Mouse (Mus musculus) heart, postnatal 25 days (tissue): Measurements from ENCODE around the gene Baz2b. TPM values are rescaled to one million over a fixed set of nuclear protein-coding genes. Genes with fewer than 3 reads are reported as not detected.

ENCODE experiments used
- DNase-seq: peaks from one replicate; pipeline ENCODE4 v3.0.0; 2022; ENCODE audit warnings: low spot score
- intact Hi-C: fragments of 180-260 bp; cut with DNase I; formaldehyde crosslinking; loops from one replicate; pipeline ENCODE4 v1.15.1; 2025
- total RNA-seq, 2 experiments: library from RNA; stranded (reverse); gene quantifications; 2 replicates each; pipeline ENCODE4 v1.2.3; 2021

Gene Baz2b
- total RNA-seq, 2 experiments from 2014 or later, result 34.7 to 40.5 TPM

DNA sequence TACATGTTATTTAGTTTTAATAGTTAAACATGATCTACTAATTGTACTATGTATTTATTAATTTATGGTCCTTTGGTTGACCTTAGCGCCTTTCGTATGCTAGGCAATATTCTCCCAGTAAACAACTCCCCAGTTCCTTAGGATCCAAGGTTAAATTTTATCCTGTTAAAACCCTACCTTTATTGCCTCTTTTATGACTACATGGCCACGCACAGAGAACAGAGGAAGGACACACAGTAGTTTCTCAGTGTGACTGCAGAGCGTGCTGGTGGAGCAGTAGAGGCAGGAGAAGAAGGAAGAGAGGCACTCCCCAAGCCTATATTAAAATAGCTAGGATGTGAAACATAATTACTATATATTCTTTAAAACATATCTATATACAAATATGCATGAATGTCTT, 5.9 kb downstream of the Baz2b start:
- intact Hi-C loops, result loop anchor here (10.0 kb wide), 1 partner anchor 679 kb away; no protein-coding TSS in a partner anchor
- DNase-seq, result no peak

DNA sequence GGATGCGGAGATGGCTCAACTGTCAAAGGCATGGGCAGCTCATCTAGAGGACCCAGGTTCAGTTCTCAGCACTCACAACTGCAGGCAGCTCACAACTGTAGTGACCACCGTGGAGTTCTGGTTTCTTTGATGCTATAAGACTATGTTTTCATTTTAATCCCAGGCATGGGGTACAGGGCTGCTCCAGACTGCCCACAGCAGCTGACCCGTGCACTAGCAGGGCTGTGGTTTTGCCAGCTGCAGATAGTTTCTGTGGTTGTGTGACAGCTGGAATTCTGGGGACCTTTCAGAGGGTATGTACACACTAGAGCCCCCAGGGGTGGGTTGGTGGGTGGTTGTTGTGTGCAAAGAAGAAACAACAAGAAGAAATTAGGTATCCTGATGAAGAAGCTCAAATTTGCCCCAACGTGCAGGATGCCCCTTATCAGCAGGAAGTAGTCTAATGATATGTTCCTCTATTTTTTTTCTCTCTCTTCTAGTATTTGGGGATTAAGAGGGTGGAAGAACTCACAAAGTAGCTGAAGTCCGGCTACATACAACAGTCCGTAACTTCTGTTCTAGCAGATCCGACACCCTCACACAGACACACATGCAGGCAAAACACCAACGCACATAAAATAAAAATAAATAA, 6.6 kb downstream of the Baz2b start:
- DNase-seq, result no peak
- intact Hi-C loops, result loop anchor here (10.0 kb wide), 1 partner anchor 678 kb away; no protein-coding TSS in a partner anchor

DNA sequence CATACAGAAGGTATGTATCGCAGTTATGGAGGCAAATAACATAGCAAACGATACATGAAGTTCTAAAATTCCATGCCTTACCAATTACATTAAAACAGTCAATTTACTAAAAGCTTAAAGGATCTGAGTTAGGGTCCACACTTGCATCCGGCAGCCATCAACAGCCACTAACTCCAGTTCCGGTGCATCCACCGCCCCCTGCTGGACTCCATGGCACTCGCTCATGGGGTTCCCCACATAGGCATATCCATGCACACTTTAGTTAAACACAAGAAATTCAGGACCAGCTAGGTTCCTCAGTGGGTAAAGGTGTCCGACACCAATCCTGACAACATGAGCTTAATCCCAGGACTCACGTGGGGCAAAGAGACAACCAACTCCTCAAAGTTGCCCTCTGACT, 9.0 kb downstream of the Baz2b start:
- intact Hi-C loops, result loop anchor here (10.0 kb wide), 1 partner anchor 676 kb away; no protein-coding TSS in a partner anchor
- no peak for DNase-seq

DNA sequence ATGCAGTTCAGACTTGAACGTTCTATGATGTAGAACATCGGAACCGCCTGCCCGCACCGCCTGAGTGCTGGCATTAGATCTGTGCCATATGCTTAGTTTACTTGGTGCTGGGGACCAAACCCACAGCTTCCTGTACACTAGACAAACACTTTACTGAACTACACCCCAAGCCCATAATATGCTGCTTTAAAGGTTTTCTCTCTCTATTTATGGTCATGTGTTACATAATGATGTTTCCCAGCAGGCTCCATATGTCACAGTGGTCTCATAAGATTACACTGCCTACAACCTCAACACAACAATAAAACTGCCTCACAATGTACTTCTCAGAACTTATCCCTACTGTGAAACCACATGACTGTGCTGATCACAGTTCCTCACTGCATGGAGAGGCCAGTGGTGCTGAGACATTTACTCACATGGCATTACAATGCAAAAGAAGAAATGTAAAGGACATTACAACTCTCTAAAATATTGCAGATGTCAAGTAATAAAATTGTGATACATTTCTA, 9.5 kb downstream of the Baz2b start:
- no peak for DNase-seq
- intact Hi-C loops, result loop anchor here (10.0 kb wide), 1 partner anchor 675 kb away; no protein-coding TSS in a partner anchor

DNA sequence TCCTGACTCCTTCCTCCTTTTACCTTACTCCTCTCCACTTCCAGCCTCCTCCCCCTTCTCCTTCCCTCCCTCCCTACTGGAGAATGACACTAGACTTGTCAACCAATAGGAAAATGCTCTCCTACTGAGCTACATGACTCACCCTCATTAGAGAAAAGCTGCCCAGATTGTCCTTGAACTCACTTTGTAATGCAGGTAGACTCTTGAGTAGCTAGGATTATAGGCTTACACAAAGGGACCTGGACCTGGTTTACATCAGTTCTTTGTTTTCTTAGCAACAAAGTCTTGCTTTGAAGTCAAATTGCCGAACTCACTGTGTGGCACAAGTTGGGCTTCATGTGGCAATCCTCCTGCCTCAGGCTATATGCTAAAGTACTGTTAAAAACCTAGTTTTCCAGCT, 12.8 kb downstream of the Baz2b start:
- intact Hi-C loops, result no loop called here
- no peak for DNase-seq

DNA sequence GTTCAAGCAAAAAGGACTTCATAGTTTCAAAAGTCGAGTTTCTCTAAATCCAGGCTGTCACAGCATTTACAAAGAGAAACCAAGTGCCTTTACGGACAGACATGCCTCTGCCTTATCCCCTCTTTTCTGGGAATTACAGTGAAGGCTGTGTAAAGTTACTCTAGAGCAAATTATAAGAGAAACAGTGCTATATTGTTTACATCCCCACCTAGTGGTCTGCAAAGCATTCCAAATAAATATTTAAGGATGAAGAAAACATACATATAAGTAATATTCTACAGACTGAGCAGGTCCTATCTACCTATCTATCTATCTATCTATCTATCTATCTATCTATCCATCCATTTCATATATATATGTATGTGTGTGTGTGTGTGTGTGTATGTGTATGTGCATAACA, 27.9 kb downstream of the Baz2b start:
- DNase-seq, result no peak
- intact Hi-C loops, result no loop called here

DNA sequence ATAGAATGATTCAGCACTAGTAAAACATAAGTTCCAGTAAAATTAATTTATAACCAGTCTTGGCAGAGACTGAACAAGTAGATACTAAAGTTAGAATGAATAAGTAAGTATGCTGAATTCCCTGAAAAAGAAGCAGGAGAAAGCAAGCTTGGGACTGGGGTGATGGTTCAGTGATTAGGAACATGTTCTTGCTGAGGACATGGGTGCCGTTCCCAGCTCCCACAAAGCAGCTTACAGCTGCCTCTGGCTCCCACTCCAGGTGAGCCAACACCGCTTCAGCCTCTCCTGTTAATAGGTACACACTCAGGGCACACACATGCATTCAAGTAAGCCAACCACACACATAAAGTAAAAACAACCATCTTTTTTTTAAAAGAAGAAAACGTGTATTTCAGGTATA, 32.1 kb downstream of the Baz2b start:
- no peak for DNase-seq
- intact Hi-C loops, result no loop called here

DNA sequence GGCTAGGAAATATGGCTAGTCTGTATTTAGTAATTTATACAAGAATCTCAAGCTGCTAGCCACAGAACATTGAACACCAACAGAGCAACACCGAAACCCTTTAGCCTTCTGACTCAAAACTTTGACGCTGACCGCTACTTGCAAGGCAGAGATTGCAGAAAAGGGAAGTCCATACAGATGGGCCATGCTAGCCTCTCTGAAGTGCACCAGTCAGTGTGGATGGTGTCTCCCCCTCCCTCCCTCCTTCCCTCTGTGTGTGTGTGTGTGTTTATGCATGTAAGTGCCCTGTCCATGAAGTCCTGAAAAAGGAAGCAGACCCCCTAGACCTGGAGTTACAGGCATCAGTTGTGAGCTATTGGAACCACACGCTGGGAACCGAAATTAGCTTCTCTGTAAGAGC, 33.6 kb downstream of the Baz2b start:
- DNase-seq, result no peak
- intact Hi-C loops, result no loop called here

DNA sequence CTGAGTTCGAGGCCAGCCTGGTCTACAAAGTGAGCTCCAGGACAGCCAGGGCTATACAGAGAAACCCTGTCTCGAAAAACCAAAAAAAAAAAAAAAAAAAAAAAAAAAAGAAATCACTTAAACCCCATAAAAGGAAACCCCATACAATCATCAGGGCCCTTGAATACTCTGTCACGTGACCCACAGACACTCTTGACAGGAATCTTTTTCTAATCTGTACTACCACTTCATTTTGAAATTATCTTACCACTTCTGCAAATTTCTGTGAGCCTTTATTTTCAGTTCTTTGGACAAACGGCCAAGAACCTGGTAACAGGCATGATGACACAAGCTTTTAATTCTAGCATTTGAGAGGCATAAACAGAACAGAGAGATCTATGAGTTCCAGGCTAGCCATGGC, 34.6 kb downstream of the Baz2b start:
- intact Hi-C loops, result no loop called here
- DNase-seq, result no peak

DNA sequence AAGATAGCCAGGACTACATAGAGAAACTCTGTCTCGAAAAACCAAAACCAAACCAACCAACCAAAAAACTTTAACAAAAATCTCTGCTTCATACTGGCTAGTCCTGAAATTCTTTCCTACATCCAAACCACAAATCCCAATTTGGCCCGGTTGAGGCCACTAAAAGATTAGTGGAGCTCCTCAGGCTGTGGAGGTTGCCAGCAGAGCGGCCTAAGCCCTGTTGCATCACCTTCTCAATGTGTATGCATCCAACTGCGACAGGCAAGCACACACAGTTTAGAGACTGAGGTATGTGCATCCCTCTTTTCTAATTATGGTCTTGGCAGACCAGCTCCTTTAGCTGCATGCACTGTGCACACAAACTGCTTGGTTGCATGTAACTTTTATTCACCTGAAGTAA, 36.0 kb downstream of the Baz2b start:
- intact Hi-C loops, result no loop called here
- no peak for DNase-seq

DNA sequence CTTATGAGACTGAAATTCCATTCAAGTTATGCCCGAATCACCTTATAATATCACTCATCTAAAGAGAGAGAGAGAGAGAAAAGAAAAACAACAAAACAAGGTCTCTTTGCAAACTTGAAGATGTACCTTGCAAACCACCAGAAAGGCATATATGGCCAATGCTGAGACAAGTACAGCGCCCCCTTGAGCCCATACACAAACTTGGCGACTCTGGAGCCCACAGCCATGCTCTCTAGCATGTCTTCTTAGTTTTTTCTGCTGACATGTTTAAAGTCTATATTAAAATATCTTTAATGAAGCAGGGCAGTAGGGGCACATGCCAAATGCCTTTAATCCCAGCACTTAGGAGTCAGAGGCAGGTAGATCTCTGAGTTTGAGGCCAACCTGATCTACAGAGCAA, 36.4 kb downstream of the Baz2b start:
- intact Hi-C loops, result no loop called here
- no peak for DNase-seq

DNA sequence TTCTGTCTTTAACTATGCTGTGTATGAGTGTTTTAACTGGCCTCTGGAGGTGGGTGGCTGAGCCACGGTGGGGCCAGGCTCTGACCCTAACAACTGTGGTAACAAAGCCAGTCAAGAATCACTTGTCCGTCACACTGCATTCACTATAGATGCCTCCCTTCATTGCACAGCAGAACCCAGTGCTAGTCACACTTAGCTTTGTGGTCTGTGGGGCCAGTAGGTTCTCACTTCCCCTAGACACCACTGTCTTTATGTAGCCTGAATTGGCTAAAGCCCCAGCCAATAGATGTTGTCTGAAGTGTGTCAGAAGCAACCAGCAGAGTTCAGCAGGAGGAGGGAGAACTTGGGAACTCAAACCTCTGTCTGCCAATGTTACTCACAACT, 37.1 kb downstream of the Baz2b start:
- no peak for DNase-seq
- intact Hi-C loops, result no loop called here

DNA sequence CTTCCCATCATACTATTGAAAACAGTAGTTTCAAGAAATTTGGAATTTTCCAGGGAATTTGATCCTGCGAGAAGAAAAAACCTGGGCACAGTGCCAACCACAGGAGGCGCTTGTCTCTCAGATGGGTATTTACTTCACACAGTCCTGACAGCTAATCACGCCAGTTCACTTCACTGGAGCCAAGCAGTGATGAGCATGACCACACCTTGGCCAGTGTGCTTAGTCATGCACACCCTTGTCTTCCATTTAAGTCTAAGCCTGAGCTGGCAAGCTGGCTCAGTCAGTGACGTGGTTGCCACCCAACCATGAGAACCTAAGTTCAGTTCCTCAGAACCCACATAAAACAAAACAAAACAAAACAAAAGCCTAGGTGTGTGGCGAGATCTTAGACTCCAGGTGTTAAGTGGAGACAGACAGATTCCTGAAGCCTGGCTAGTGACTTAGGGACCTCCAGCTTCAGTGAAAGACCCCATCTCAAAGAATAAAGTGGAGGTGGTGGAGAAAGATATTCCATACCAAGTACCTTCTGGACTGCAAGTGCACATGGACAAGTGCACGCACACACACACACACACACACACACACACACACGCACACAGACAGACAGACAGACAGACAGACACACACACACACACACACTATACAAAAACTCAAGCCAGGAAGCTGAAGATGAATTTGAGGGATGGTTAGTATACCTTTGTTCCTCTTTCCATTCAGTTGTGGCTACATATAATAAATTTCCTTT, 37.7 kb downstream of the Baz2b start:
- no peak for DNase-seq
- intact Hi-C loops, result no loop called here

DNA sequence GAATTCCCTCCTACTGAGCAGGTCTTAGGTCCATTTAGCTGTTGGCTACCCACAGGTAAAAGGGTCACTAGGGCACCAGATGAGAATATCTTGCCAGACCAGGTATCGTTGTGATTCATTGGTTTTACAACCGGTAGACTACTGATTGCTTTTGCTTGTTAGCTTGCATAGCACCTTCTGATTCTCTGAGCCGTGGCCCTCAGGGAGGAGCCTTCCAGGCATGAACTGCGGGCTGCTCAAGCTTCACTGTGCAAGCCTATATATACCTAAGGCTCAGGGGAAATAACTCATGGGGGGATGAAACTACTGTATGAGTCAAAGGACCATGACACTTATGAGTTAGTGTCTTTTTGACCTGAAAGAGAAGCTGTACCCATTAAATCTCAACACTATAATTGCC, 42.8 kb downstream of the Baz2b start:
- DNase-seq, result no peak
- intact Hi-C loops, result no loop called here

DNA sequence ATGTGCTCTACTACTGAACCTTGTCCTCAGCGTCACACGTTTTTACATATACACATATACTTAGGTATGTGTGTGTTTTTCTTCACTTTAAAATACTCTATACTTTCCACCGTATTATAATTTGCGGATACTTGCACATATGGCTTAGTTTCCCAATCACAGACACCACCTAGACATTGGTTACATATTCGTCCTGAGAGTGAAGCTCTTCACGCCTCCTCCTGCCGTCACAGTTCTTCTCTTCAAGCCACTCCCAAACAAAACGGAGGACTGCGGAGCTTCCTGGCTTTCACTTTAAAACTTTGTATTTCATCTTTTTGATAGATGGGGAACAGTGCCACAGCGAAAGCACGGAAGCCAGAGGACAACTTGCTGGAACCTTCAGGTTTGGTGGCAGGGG, 44.0 kb downstream of the Baz2b start:
- no peak for DNase-seq
- intact Hi-C loops, result no loop called here

DNA sequence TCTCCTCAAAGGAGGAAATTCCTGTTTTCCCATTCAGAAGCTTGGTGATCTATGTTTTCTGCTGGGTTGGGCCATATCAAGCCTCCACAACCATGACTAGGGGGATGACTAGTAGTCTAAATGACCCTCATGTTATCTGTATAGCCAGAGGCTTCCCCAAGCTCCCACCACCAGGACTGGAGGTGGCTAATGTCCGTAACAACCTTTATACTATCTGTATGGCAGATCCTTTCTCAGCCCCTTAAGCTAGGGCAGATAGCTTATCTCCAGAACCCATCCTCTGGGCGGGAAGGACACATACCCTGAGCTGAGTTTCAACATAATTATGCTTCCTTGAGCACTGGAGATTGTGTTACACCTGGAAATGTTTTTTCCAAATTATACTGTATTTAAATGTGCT, 45.9 kb downstream of the Baz2b start:
- DNase-seq, result no peak
- intact Hi-C loops, result no loop called here

DNA sequence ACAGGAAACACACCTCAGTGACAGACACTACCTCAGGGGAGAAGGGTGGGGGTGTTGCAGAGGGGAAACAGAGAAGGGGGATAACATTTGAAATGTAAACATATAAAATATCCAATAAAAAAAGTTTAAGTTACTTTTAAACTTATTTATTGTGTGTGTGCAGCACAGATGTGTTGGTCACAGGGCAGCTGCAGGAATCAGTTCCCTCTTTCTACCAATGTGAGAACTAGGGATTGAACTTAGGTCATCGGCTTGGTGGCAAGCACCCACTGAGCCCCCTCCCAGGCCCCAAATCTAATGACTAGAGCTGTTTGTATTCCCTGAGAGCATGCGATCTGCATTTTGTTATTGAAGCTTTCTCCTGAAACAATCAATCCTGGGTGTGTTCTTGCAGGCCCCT, 57.2 kb downstream of the Baz2b start:
- intact Hi-C loops, result no loop called here

DNA sequence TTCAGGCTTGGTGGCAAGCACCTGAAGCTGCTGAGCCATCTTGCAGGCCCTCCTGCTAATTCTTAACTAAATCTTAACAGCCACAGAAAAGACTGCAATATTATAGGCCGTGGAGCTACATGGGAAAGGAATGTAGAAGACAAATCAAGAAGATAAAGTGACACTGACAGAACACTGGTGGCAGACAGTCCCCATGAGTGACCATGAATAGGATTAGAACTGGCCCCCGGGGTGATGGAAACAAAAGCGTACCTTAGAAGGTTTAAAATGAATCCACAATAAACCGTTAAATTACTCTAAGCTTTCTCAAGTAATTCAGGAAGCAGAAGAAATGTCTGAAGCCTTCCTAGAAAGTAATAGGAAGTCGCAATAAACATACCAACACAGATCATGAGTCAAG, 61.0 kb downstream of the Baz2b start:
- intact Hi-C loops, result no loop called here
- DNase-seq, result no peak

More for the DNA sequence above, 57.2 kb downstream of the Baz2b start:
- DNase-seq, result no peak

DNA sequence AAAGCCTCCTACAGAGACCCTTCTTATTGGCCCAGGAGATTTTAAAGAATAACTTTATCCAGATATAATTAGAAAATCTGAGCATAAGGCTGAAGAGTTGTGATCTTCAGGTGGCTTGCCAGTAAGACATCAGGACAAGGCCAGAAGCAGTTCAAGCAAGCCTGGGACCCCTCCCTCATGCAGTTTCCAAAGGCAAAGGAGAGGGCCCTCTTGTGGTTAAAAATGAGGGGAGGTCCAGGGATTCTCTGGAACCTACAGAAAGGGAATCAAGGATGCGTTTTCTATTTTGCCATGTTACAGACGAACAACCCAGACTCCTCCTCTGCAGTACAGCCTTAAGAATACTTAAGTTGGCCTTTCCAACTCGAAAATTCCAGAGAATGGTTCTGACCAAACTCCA, 62.2 kb downstream of the Baz2b start:
- no peak for DNase-seq
- intact Hi-C loops, result no loop called here

DNA sequence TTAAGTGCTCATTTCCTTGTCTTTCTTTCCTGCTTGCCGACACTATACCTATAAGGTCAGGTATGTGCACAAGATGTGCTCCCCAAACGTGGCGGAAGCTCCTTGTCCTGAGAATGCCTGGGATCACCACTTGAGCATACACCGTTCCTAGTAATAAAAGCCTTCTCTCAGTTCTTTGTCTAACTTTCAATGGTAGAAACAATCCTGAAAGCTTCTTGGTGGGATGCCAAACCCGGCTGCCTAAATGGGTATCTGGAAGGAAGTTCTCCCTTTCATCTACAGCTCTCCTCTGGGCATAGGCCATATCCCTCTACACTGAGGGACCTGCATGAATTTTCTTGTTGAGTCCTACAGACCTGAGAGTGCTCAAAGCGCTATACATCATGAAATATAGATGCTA, 63.9 kb downstream of the Baz2b start:
- no peak for DNase-seq
- intact Hi-C loops, result no loop called here

DNA sequence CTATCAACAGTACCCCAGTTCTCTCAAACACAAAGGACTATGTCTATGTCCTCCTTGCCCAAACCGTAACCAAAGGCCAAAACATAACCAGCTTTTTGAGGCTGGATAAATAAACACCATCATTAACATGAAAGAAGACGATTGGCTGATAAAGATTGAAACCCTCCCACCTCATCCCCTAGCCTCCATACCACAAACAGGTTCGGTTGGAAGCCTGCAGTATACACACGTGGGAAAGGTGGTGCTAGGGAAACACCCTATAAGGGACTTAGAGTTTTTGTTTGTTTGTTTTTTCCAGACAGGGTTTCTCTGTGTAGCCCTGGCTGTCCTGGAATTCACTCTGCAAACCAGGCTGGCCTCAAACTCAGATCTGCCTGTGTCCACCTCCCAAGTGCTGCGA, 66.3 kb downstream of the Baz2b start:
- intact Hi-C loops, result no loop called here
- no peak for DNase-seq

DNA sequence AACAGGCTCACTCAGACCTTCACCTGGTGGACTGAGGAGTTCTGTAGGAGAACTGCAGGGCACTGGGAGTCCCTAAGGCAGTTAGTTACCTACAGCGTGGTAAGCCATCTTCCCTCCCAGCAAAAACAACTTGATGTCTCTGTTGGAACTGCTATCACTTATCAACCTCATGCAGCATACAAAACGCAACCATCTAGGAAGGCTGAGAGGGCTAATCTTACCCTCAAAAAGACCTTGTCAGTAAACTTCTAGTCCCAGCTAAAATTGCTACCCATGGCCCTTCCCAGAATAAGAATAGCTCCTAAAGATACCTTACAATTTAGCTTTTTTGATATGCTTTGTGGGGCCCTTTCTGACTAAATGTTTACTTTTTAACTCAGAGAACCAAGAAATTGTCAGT, 67.4 kb downstream of the Baz2b start:
- no peak for DNase-seq
- intact Hi-C loops, result no loop called here
